Mouse (Mus musculus): ENCODE data around the gene Rpgrip1l.
A peak's percentile ranks its signal among the peaks of the same experiment; 100 is the strongest.

Gene Rpgrip1l

GRCm38 (mm10) chr8:91198036-91198435 is 115.0 kb downstream of the Rpgrip1l start:
- no peak for DNase-seq

GRCm38 (mm10) chr8:91197233-91197632 is 115.8 kb downstream of the Rpgrip1l start:
- peak; percentile 40 for DNase-seq

- DNase-seq = peak; percentile 43
These were observed 116.4 kb downstream of the Rpgrip1l start for GRCm38 (mm10) chr8:91196661-91197060.

GRCm38 (mm10) chr8:91194081-91194480 is 119.0 kb downstream of the Rpgrip1l start:
- DNase-seq = no peak

GRCm38 (mm10) chr8:91192941-91193340 is 120.1 kb downstream of the Rpgrip1l start:
- no peak for DNase-seq

GRCm38 (mm10) chr8:91190816-91191340 is 122.2 kb downstream of the Rpgrip1l start:
- DNase-seq = peak; percentile 86

- no peak for DNase-seq
These were observed 124.9 kb downstream of the Rpgrip1l start for GRCm38 (mm10) chr8:91188152-91188551.

- peak; percentile 75 for DNase-seq
These were observed 126.7 kb downstream of the Rpgrip1l start for GRCm38 (mm10) chr8:91186372-91186771.

- no peak for DNase-seq
These were observed 135.4 kb downstream of the Rpgrip1l start for GRCm38 (mm10) chr8:91177708-91178107.

GRCm38 (mm10) chr8:91176176-91176575 is 136.9 kb downstream of the Rpgrip1l start:
- DNase-seq = no peak

- DNase-seq = no peak
These were observed 141.5 kb downstream of the Rpgrip1l start for GRCm38 (mm10) chr8:91171605-91172004.

- no peak for DNase-seq
These were observed 142.1 kb downstream of the Rpgrip1l start for GRCm38 (mm10) chr8:91170914-91171313.

GRCm38 (mm10) chr8:91170152-91170551 is 142.9 kb downstream of the Rpgrip1l start:
- no peak for DNase-seq

Measured in thymus, postnatal 14 days (tissue).